Mouse (Mus musculus) T-helper 1 cell (primary cell): ENCODE measurements at regions not wholly inside any gene's neighbourhood (a gene's known extent, or its start where the extent isn't known, plus 50 kb on each side); places are given as distances from the start of the nearest gene placed in this dataset.

ENCODE experiments used
- in situ Hi-C: fragments of 300-600 bp; cut with MboI, MseI; formaldehyde crosslinking; loops from one replicate; pipeline ENCODE4 v1.15.1; 2025; ENCODE audit warnings: high pct_unique_total_duplicates

DNA sequence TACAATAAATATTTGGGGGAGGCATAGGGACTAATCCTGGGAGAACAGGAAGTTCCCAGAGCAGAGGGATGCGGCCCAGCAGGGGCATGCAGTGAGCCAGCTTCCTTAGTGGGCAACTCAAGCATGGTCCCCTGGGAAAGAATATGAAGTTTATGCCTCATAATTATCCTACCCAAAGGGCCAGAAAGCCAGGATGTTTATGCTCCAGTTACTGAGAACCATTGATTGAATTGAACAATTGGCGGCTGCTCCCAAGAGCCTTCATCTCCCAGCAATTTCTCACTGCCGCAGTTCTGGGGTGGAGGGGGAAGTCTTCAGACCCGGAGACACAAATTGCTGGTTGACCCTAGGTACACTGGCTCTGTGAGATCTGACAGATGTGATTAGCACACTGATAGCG is 50.9 kb upstream of the Arntl start:
- in situ Hi-C loops, result no loop called here

DNA sequence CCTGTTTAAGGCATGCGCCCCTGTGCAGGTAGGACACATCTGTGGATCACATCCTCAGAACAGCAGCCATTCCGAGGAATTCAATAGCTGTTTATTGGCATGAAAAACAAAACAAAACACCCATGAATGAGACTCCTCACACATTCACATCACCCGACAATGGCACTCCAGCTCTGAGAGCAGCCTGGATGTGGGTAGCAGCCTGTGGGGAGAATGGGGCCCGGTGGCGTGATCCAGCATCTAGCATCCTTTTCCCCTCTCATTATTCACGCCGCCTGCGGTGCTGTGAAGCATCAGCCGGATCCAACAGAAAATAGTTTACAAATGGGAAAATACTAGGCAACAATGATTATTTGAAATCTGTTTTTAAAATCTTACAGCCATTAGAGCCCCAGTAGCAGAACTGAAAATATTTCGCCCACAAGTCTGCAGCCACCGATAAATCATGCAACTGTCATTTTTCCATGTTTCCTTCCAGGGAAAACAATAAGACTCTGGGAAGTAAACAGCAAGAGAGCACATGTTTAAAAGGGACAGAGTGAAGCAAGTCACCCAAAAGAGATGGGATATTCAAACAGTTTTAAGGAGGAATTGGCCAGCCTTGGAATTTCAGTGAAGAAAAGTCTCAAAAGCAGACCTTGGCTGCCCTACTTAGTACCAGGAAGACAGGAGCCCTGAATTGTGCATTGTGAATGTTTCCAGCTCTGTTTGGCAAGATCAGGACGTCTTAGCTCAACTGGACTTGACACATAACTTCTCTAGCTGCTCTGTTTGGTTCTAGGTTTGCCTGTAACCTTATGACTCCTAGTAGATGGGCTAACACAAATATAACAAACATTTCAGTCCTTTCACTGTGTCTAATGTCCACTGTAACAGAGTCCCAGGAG is 50.2 kb upstream of the Arntl start:
- in situ Hi-C loops, result no loop called here
